Mouse (Mus musculus) forebrain, embryonic 11.5 days (tissue): Measurements from ENCODE around the gene Icam5. TPM values are rescaled to one million over a fixed set of nuclear protein-coding genes. Genes with fewer than 3 reads are reported as not detected.

Experiments used
- ATAC-seq: fragments of 200-750 bp; cut with Nextera tagmentation; replicated peaks from 2 replicates; pipeline ENCODE4 v1.8.0; 2017; ENCODE audit warnings: moderate TSS enrichment; ENCODE audit not compliant: low FRiP score
- DNase-seq: peaks from one replicate; pipeline ENCODE4 v3.0.0-alpha.2; 2017; ENCODE audit warnings: low spot score
- H3K27ac ChIP-seq: fragments of 300-500 bp; sonication (generic); 2 replicates; pipeline ENCODE4 v1.5.1; 2014; ENCODE audit warnings: low read depth, low read length
- H3K27me3 ChIP-seq: fragments of 300-500 bp; sonication (generic); 2 replicates; pipeline ENCODE4 v1.6.1; 2014; ENCODE audit warnings: mild to moderate bottlenecking, low read length, mixed read lengths; ENCODE audit not compliant: control insufficient read depth, insufficient read depth
- H3K36me3 ChIP-seq: fragments of 300-500 bp; sonication (generic); 2 replicates; pipeline ENCODE4 v1.6.1; 2014; ENCODE audit warnings: mild to moderate bottlenecking, low read length, moderate library complexity, mixed read lengths; ENCODE audit not compliant: control insufficient read depth, insufficient read depth
- H3K4me1 ChIP-seq: fragments of 300-500 bp; sonication (generic); replicated peaks from 2 replicates; pipeline ENCODE4 v1.6.1; 2014; ENCODE audit warnings: low read length, mixed read lengths; ENCODE audit not compliant: control insufficient read depth, insufficient read depth
- H3K4me2 ChIP-seq: fragments of 300-500 bp; sonication (generic); 2 replicates; pipeline ENCODE4 v1.6.1; 2014; ENCODE audit warnings: low read depth, mild to moderate bottlenecking, low read length, moderate library complexity, mixed read lengths; ENCODE audit not compliant: severe bottlenecking
- H3K4me3 ChIP-seq: fragments of 300-500 bp; sonication (generic); 2 replicates; pipeline ENCODE4 v1.5.1; 2014; ENCODE audit warnings: low read depth, low read length
- H3K9ac ChIP-seq: fragments of 300-500 bp; sonication (generic); 2 replicates; pipeline ENCODE4 v1.6.1; 2014; ENCODE audit warnings: low read length
- H3K9me3 ChIP-seq: fragments of 300-500 bp; sonication (generic); 2 replicates; pipeline ENCODE4 v1.6.1; 2016; ENCODE audit warnings: low read length, mixed read lengths; ENCODE audit not compliant: control insufficient read depth
- WGBS: fragments of 180-500 bp; shearing (Covaris S2); extraction: QIAGEN DNeasy Blood & Tissue Kit; methylation state at CpG from one replicate; pipeline ENCODE4 v1.1.7; 2014; 5-methylcytosine and 5-hydroxymethylcytosine counted together
- polyA plus RNA-seq: library from polyadenylated mRNA; unstranded; fragments of >200 nt; fragmentation: Nextera tagmentation; extraction: Ambion mirVana; gene quantifications from 2 replicates; pipeline ENCODE4 v1.2.1, GENCODE M21; 2014

Gene Icam5
- polyA plus RNA-seq, 1 experiment from 2014 or later: not detected

DNA sequence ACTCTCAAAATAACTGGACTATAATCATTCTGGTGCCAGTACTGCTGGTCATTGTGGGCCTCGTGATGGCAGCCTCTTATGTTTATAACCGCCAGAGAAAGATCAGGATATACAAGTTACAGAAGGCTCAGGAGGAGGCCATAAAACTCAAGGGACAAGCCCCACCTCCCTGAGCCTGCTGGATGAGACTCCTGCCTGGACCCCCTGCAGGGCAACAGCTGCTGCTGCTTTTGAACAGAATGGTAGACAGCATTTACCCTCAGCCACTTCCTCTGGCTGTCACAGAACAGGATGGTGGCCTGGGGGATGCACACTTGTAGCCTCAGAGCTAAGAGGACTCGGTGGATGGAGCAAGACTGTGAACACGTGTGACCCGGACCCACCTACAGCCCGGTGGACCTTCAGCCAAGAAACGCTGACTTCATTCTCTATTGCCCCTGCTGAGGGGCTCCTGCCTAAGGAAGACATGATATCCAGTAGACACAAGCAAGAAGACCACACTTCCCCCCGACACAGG is 4.0 kb upstream of the Icam5 start:
- H3K4me2 ChIP-seq: no peak overlapping the region
- DNase-seq: no peak
- 59% methylated on average over 8 of the region's 8 CpGs for WGBS
- peaks cover 15% of the 10 kb centered on the region for H3K4me1 ChIP-seq
- H3K36me3 ChIP-seq: no peaks in the 10 kb centered on the region
- no peak overlapping the region for H3K9ac ChIP-seq
- peaks cover 42% of the 10 kb centered on the region for H3K27me3 ChIP-seq
- no peak for ATAC-seq
- no peak overlapping the region for H3K27ac ChIP-seq
- H3K4me3 ChIP-seq: no peak overlapping the region
- no peaks in the 10 kb centered on the region for H3K9me3 ChIP-seq

DNA sequence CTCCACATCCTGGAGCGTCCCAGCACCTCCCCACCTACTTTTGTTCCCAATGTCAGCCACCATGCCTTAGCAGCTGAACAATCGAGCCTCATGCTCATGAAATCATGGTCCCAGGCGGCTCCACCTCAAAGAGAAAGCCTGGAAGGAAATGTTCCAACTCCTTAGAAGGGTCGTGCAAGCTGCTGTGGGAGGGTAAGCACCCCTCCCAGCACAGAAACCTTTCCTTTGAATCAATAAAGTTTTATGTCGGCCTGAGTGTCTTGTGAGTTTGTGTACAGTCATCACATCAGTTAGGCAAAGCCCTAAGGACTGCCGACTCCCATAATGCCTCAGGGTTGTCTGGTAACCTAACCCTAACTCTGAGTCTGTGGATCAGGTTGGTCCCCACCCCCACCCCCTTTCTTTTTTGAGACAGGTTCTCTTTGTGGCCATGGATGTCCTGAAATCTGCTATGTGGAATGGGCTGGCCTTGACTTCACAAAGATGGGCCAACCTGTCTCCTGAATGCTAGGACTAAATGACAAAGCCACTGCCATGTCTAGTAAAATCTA is 3.2 kb upstream of the Icam5 start:
- Histone ChIP-seq H3K36me3 (no peaks in the 10 kb centered on the region), H3K4me1 (peaks cover 22% of the 10 kb centered on the region), H3K9ac (no peak overlapping the region), H3K4me2 (no peak overlapping the region; the same call in 1 of the 2 replicates), H3K27ac (no peak overlapping the region), H3K27me3 (peaks cover 50% of the 10 kb centered on the region), H3K9me3 (no peaks in the 10 kb centered on the region), H3K4me3 (no peak overlapping the region)
- ATAC-seq: no peak
- 62% methylated on average over 6 of the region's 6 CpGs for WGBS
- no peak for DNase-seq

- H3K4me2 ChIP-seq: peak within 1 kb of the TSS; percentile 51
- peak; percentile 88 for DNase-seq
- peak within 1 kb of the TSS; percentile 51; the same call in 1 of the 2 replicates for H3K9ac ChIP-seq
- peaks cover 57% of the 10 kb centered on the region for H3K27me3 ChIP-seq
- ATAC-seq: 0 out of 2 replicates have a peak, but pooled peaks have one; percentile 17
- no peaks in the 10 kb centered on the region for H3K9me3 ChIP-seq
- no peaks in the 10 kb centered on the region for H3K36me3 ChIP-seq
- H3K4me1 ChIP-seq: peaks cover 22% of the 10 kb centered on the region
- 2% methylated on average over 37 of the region's 37 CpGs for WGBS
- H3K4me3 ChIP-seq: peak within 1 kb of the TSS; percentile 25
- no peak within 1 kb of the TSS for H3K27ac ChIP-seq
These were observed 2.4 kb upstream of the Icam5 start, which contains the start of gene Icam4 for GRCm38 (mm10) chr9:21029291-21030054. Icam4 (plus strand) TSS chr9:21029373.

DNA sequence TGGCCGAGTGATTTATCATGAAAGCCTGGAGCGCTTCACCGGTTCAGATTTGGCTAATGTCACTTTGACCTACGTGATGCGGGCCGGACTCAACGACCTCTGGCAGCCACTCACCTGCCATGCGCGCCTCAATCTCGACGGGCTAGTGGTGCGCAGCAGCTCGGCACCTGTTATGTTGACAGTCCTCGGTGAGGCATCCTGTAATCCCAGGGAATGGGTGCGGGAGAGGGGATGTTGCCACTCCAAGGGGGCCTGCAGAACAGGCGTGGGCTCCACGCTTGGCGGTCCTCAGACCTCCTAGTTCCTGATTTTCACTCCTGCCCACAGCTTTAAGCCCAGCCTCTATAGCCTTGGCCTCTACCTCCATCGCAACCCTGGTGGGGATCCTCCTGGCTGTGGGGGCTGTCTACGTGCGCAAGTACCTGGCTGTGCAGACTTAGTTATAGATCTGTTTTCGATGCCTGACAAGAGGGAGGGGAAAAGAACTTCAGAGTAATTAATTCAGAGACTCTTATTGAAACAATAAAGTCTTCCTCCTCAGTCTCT is 1.7 kb upstream of the Icam5 start:
- DNase-seq (no peak), ATAC-seq (no peak)
- H3K9me3 ChIP-seq: no peaks in the 10 kb centered on the region
- H3K27me3 ChIP-seq: peaks cover 64% of the 10 kb centered on the region
- H3K4me1 ChIP-seq: peaks cover 24% of the 10 kb centered on the region
- no peak overlapping the region for H3K9ac ChIP-seq
- H3K27ac ChIP-seq: no peak overlapping the region
- H3K36me3 ChIP-seq: no peaks in the 10 kb centered on the region
- H3K4me3 ChIP-seq: no peak overlapping the region
- 25% methylated on average over 22 of the region's 22 CpGs for WGBS
- H3K4me2 ChIP-seq: no peak overlapping the region

DNA sequence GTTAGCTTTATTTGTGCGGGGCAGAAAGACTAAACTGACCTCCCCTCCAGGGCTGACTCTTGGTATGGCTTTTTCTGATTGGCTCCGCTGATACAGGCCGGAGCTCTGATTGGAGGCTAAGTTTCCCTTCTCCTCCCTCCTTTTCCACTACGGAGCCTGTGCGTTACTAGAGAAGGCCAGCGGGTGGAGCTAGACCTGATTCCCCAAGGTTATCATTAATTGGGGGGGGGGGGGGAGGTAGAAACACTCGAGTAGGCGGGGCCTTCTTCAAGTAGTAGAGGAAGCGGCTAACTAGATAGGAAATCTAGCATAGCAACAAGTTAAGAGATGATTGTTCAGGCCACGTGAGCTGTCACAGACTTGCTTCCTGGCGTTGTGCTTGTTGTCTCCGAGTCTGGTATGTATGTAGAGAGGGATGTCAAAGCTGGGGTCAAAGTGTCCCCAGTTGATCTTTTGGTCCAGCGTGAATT is 1.1 kb upstream of the Icam5 start:
- ATAC-seq (peak; percentile 45), DNase-seq (peak; percentile 85)
- WGBS: under 1% methylated on average over 13 of the region's 13 CpGs
- peaks cover 24% of the 10 kb centered on the region for H3K4me1 ChIP-seq
- H3K9me3 ChIP-seq: no peaks in the 10 kb centered on the region
- H3K27ac ChIP-seq: no peak overlapping the region
- peaks cover 71% of the 10 kb centered on the region for H3K27me3 ChIP-seq
- peak overlapping the region; percentile 85 for H3K4me2 ChIP-seq
- no peak overlapping the region for H3K9ac ChIP-seq
- H3K4me3 ChIP-seq: peak overlapping the region; percentile 38
- H3K36me3 ChIP-seq: no peaks in the 10 kb centered on the region

DNA sequence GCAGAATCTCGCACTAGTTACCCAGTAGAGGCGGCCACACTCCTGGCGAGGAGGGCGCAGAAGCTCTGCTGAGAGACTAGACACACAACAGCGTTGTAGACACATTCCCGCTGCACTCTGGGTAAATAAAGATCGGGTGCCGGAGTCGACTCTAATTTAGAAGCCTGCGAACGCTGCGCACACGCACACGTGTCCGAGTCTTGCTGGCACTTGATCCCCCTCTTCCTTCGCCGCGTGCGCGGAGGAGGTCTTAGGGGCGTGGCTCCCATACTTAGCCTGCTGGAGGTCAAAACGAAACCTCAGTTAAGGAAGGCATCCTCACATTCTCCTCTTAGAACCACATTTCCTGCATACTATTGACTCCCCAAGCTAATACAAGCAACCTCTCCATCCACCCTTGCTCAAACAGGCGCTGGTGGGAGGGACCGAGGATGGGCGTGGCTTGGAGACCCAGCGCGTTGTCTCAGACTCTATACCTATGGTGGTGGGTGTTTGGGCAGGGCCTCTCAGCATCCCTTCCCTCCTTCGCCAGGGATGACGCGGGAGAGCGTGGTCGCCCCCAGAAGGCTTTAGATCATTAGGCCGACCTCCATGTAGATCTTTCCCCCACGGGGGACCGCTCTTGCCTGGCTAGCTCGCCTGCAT is 500 bp upstream of the Icam5 start:
- H3K4me3 ChIP-seq: peak overlapping the region; percentile 38
- no peak overlapping the region for H3K27ac ChIP-seq
- under 1% methylated on average over 36 of the region's 36 CpGs for WGBS
- peaks cover 24% of the 10 kb centered on the region for H3K4me1 ChIP-seq
- DNase-seq (no peak), ATAC-seq (peak; percentile 64)
- no peaks in the 10 kb centered on the region for H3K9me3 ChIP-seq
- peak overlapping the region; percentile 85 for H3K4me2 ChIP-seq
- 0 out of 2 replicates have a peak overlapping the region, but pooled peaks have one; percentile 12 for H3K9ac ChIP-seq
- peaks cover 76% of the 10 kb centered on the region for H3K27me3 ChIP-seq
- H3K36me3 ChIP-seq: no peaks in the 10 kb centered on the region

GRCm38 (mm10) chr9:21032491-21032890 is 618 bp downstream of the Icam5 start:
- DNase-seq (no peak), ATAC-seq (no peak)
- H3K36me3 ChIP-seq: no peaks in the 10 kb centered on the region
- 4% methylated on average over 7 of the region's 7 CpGs for WGBS
- no peaks in the 10 kb centered on the region for H3K9me3 ChIP-seq
- H3K9ac ChIP-seq: no peak overlapping the region
- H3K4me2 ChIP-seq: peak overlapping the region; percentile 75
- H3K4me1 ChIP-seq: peaks cover 25% of the 10 kb centered on the region
- no peak overlapping the region for H3K27ac ChIP-seq
- H3K4me3 ChIP-seq: peak overlapping the region; percentile 38
- H3K27me3 ChIP-seq: peaks cover 87% of the 10 kb centered on the region

DNA sequence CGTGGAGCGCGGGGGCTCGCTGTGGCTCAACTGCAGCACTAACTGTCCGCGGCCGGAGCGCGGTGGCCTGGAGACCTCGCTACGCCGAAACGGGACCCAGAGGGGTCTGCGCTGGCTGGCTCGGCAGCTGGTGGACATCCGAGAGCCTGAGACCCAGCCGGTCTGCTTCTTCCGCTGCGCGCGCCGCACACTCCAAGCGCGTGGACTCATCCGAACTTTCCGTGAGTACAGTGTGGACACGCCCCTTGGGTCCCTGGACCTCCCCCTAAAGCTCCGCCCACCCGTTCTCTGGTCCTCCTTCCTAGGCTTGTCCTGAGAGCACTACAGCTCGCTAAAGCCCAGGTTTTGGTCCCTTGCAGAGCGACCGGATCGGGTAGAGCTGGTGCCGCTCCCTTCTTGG is 1.3 kb downstream of the Icam5 start:
- DNase-seq (peak; percentile 85), ATAC-seq (peak; percentile 40)
- H3K36me3 ChIP-seq: no peaks in the 10 kb centered on the region
- peak overlapping the region; percentile 75 for H3K4me2 ChIP-seq
- H3K27me3 ChIP-seq: peaks cover 94% of the 10 kb centered on the region
- WGBS: under 1% methylated on average over 34 of the region's 34 CpGs
- H3K9me3 ChIP-seq: no peaks in the 10 kb centered on the region
- H3K9ac ChIP-seq: no peak overlapping the region
- peak overlapping the region; percentile 36 for H3K4me3 ChIP-seq
- no peak overlapping the region for H3K27ac ChIP-seq
- H3K4me1 ChIP-seq: peaks cover 28% of the 10 kb centered on the region
